10 mouse cellular contexts compared by ENCODE assay signal in the genomic region with DNA sequence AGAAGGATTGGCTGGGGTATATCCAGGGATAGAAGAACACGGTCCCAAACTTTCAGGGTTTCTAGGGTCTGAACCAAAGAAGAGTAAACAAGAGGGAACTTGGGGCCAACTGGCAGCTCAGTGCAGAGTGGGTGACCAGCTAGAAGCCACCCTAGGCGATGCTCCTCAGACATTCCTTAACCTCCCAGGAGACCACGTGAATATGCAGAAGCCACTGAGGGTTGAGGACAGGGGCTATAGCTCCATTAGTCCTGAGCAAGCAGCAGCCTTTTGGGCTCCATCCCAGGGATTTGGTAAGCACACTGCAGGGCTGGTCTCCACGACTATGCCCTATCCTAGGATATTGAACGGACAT. TPM values are rescaled to one million over a fixed set of nuclear protein-coding genes. Genes with fewer than 3 reads are reported as not detected.
DNase-seq lines count a peak whose midpoint lies in the region; ATAC-seq and TF ChIP-seq lines count a peak whose summit lies in the region.
"Had no signal": no experiment of that assay in that cellular context is flagged by ENCODE, and none has a peak within 500 bp of the region (broad histone marks: within the 10 kb centered on the region; RNA-seq: fewer than 3 reads in every experiment).

No protein-coding gene starts in this region.

- H3K4me3 ChIP-seq in hindbrain, embryonic 13.5 days = no peak overlapping the region
- no peak overlapping the region for H3K4me3 ChIP-seq in hindbrain, embryonic 16.5 days (ENCODE audit: low read length)
- H3K4me3 ChIP-seq in CH12.LX (replicated peaks in 1 of 3; ENCODE audit: low read depth in 2 of 3, low read length in 2 of 3, poor library complexity in 1 of 3) = peak overlapping the region in 1 of 3 experiments; percentile 4
- H3K4me3 ChIP-seq in embryonic facial prominence, embryonic 11.5 days (ENCODE audit: low read depth, low read length) = no peak overlapping the region
- H3K4me3 ChIP-seq in limb, embryonic 14.5 days (replicated peaks; ENCODE audit: low read length) = peak overlapping the region; percentile 41

- no peak for TF ChIP-seq POLR2A in CH12.LX (IDR thresholded peaks at IDR 0.05; ENCODE audit: low read depth, low read length)
- no peak for TF ChIP-seq POLR2A in limb, embryonic 14.5 days (IDR thresholded peaks at IDR 0.05; ENCODE audit: borderline replicate concordance, extremely low read depth, insufficient read depth, insufficient read length)

- no peak for ATAC-seq in hindbrain, embryonic 13.5 days (ENCODE audit: low FRiP score)
- ATAC-seq in hindbrain, embryonic 16.5 days = no peak
- no peak for ATAC-seq in embryonic facial prominence, embryonic 11.5 days (replicated peaks; ENCODE audit: insufficient number of reproducible peaks, low FRiP score, low TSS enrichment, low read depth)
- no peak for ATAC-seq in limb, embryonic 14.5 days (ENCODE audit: low FRiP score, low read depth)
- ATAC-seq in frontal cortex, adult (ENCODE audit: low TSS enrichment) = no peak

- dilution Hi-C loops in CH12.LX (cut with MboI; ENCODE audit: extremely low pct_ligation_motif_present, extremely low pct_unique_long_range_greater_than_20kb, low sequenced_read_pairs) = no loop called here

- DNase-seq in CH12.LX (ENCODE audit: extremely low read depth) = no peak
- no peak for DNase-seq in embryonic facial prominence, embryonic 11.5 days (ENCODE audit: low spot score)
- DNase-seq in limb, embryonic 14.5 days (ENCODE audit: low spot score) = no peak
- no peak for DNase-seq in B cell, adult 2 months
- DNase-seq in cerebellum, adult 11 months = no peak
- DNase-seq: kidney, adult 8-10 months had no signal

- no peaks in the 10 kb centered on the region for H3K9me3 ChIP-seq in hindbrain, embryonic 13.5 days
- no peaks in the 10 kb centered on the region for H3K9me3 ChIP-seq in hindbrain, embryonic 16.5 days (ENCODE audit: control insufficient read depth, low read length)
- H3K9me3 ChIP-seq in CH12.LX (replicated peaks; ENCODE audit: low read length) = no peaks in the 10 kb centered on the region
- no peaks in the 10 kb centered on the region for H3K9me3 ChIP-seq in embryonic facial prominence, embryonic 11.5 days (replicated peaks; ENCODE audit: control insufficient read depth, low read length)
- H3K9me3 ChIP-seq in limb, embryonic 14.5 days (ENCODE audit: control insufficient read depth, low read length) = no peaks in the 10 kb centered on the region

- no peak for TF ChIP-seq RAD21 in CH12.LX (IDR thresholded peaks at IDR 0.05; ENCODE audit: low read depth, low read length)

- TF ChIP-seq CTCF in CH12.LX (conservative IDR thresholded peaks at IDR 0.05 in 1 of 2, IDR thresholded peaks at IDR 0.05 in 1 of 2; ENCODE audit: low read depth in 2 of 2, low read length in 2 of 2) = no peak

- H3K79me2 ChIP-seq in CH12.LX (replicated peaks; ENCODE audit: control insufficient read depth, extremely low read depth, insufficient read depth, poor library complexity, severe bottlenecking) = 0 out of 2 replicates have a peak, but pooled peaks cover 2% of the 10 kb centered on the region

- no peak for TF ChIP-seq EP300 in CH12.LX (IDR thresholded peaks at IDR 0.05; ENCODE audit: low read length)

- H3K36me3 ChIP-seq in hindbrain, embryonic 13.5 days = peaks cover 35% of the 10 kb centered on the region
- no peaks in the 10 kb centered on the region for H3K36me3 ChIP-seq in hindbrain, embryonic 16.5 days (ENCODE audit: control insufficient read depth, insufficient read depth, low read length)
- peaks cover 0 to 10% of the 10 kb centered on the region in 2 experiments for H3K36me3 ChIP-seq in CH12.LX (replicated peaks in 1 of 2; ENCODE audit: control insufficient read depth in 1 of 2, insufficient read depth in 1 of 2, low read length in 1 of 2)
- H3K36me3 ChIP-seq in embryonic facial prominence, embryonic 11.5 days (replicated peaks; ENCODE audit: control insufficient read depth, insufficient read depth, low read depth, low read length) = no peaks in the 10 kb centered on the region
- peaks cover 18% of the 10 kb centered on the region; the same call in 1 of the 2 replicates for H3K36me3 ChIP-seq in limb, embryonic 14.5 days (ENCODE audit: control insufficient read depth, insufficient read depth, low read length)

- 53% methylated on average over 5 of the region's 5 CpGs for WGBS in hindbrain, embryonic 13.5 days
- WGBS in hindbrain, embryonic 16.5 days = 49% methylated on average over 5 of the region's 5 CpGs
- WGBS in embryonic facial prominence, embryonic 11.5 days = 62% methylated on average over 5 of the region's 5 CpGs
- WGBS in limb, embryonic 14.5 days = 49% methylated on average over 5 of the region's 5 CpGs

- H3K9ac ChIP-seq in hindbrain, embryonic 13.5 days = peak overlapping the region; percentile 67; the same call in 1 of the 2 replicates
- no peak overlapping the region for H3K9ac ChIP-seq in hindbrain, embryonic 16.5 days (ENCODE audit: low read depth, low read length)
- no peak overlapping the region for H3K9ac ChIP-seq in CH12.LX (ENCODE audit: insufficient read depth, low read depth)
- H3K9ac ChIP-seq in embryonic facial prominence, embryonic 11.5 days (replicated peaks; ENCODE audit: low read length) = peak overlapping the region; percentile 18; the same call in 1 of the 2 replicates
- no peak overlapping the region for H3K9ac ChIP-seq in limb, embryonic 14.5 days (ENCODE audit: low read depth, low read length, severe bottlenecking)

- peaks cover 85% of the 10 kb centered on the region for H3K4me1 ChIP-seq in hindbrain, embryonic 13.5 days (replicated peaks)
- peaks cover 67% of the 10 kb centered on the region for H3K4me1 ChIP-seq in hindbrain, embryonic 16.5 days (ENCODE audit: control insufficient read depth, insufficient read depth, low read depth, low read length)
- peaks cover 54 to 95% of the 10 kb centered on the region in 2 experiments for H3K4me1 ChIP-seq in CH12.LX (ENCODE audit: control insufficient read depth in 1 of 2, insufficient read depth in 2 of 2)
- H3K4me1 ChIP-seq in embryonic facial prominence, embryonic 11.5 days (ENCODE audit: control insufficient read depth, insufficient read depth, low read length) = peaks cover 18% of the 10 kb centered on the region; the same call in 1 of the 2 replicates
- H3K4me1 ChIP-seq in limb, embryonic 14.5 days (ENCODE audit: control insufficient read depth, insufficient read depth, low read length) = peaks cover 63% of the 10 kb centered on the region

- peak overlapping the region; percentile 18; the same call in 1 of the 2 replicates for H3K27ac ChIP-seq in hindbrain, embryonic 13.5 days
- H3K27ac ChIP-seq in hindbrain, embryonic 16.5 days (ENCODE audit: low read depth, low read length) = no peak overlapping the region
- no peak overlapping the region for H3K27ac ChIP-seq in CH12.LX (ENCODE audit: insufficient read depth, low read depth)
- no peak overlapping the region for H3K27ac ChIP-seq in embryonic facial prominence, embryonic 11.5 days (replicated peaks; ENCODE audit: low read depth, low read length)
- 0 out of 2 replicates have a peak overlapping the region, but pooled peaks have one; percentile 8 for H3K27ac ChIP-seq in limb, embryonic 14.5 days (replicated peaks; ENCODE audit: low read depth, low read length)

- peak overlapping the region; percentile 53; the same call in 1 of the 2 replicates for H3K4me2 ChIP-seq in hindbrain, embryonic 13.5 days
- no peak overlapping the region for H3K4me2 ChIP-seq in hindbrain, embryonic 16.5 days (ENCODE audit: low read length)
- 0 out of 2 replicates have a peak overlapping the region, but pooled peaks have one; percentile 18 for H3K4me2 ChIP-seq in CH12.LX (ENCODE audit: insufficient read depth, low read depth, poor library complexity, severe bottlenecking)
- H3K4me2 ChIP-seq in embryonic facial prominence, embryonic 11.5 days (ENCODE audit: low read depth, low read length) = 0 out of 2 replicates have a peak overlapping the region, but pooled peaks have one; percentile 13
- peak overlapping the region; percentile 78 for H3K4me2 ChIP-seq in limb, embryonic 14.5 days (replicated peaks; ENCODE audit: low read depth, low read length, severe bottlenecking)

- in situ Hi-C loops in CH12.LX (cut with MboI; ENCODE audit: low pct_ligation_motif_present, low pct_unique_long_range_greater_than_20kb, low sequenced_read_pairs) = no loop called here

- H3K27me3 ChIP-seq in hindbrain, embryonic 13.5 days = no peaks in the 10 kb centered on the region
- no peaks in the 10 kb centered on the region for H3K27me3 ChIP-seq in hindbrain, embryonic 16.5 days (replicated peaks; ENCODE audit: control insufficient read depth, insufficient read depth, low read length)
- H3K27me3 ChIP-seq in CH12.LX (replicated peaks) = no peaks in the 10 kb centered on the region
- no peaks in the 10 kb centered on the region for H3K27me3 ChIP-seq in embryonic facial prominence, embryonic 11.5 days (ENCODE audit: control insufficient read depth, insufficient read depth, low read length)
- H3K27me3 ChIP-seq in limb, embryonic 14.5 days (ENCODE audit: control insufficient read depth, insufficient read depth, low read length) = no peaks in the 10 kb centered on the region

RNA-seq across cellular contexts. Expression of a gene that starts 13.1 kb away (rescaled TPM):
- polyA plus RNA-seq in hindbrain, embryonic 13.5 days (2015; fragmentation: Nextera tagmentation; extraction: Ambion mirVana) = 82.0 and 85.4 TPM in 2 replicates
- polyA plus RNA-seq in hindbrain, embryonic 16.5 days (2015; fragmentation: Nextera tagmentation; extraction: Ambion mirVana) = 75.8 and 83.0 TPM in 2 replicates
- 49.6 and 49.9 TPM in 2 replicates for total RNA-seq in CH12.LX (2012; rRNA removed)
- 23.3 and 24.9 TPM in 2 replicates for total RNA-seq in CH12.LX (2014; rRNA removed)
- polyA plus RNA-seq in CH12.LX (2012; ENCODE audit: insufficient read length, low read depth) = 46.4 and 53.9 TPM in 2 replicates
- polyA plus RNA-seq in embryonic facial prominence, embryonic 11.5 days (2014; fragmentation: Nextera tagmentation; extraction: Ambion mirVana) = 21.9 and 24.0 TPM in 2 replicates
- 86.2 and 149 TPM in 2 replicates for polyA plus RNA-seq in limb, embryonic 14.5 days (2012; rRNA removed)
- polyA plus RNA-seq in limb, embryonic 14.5 days (2014; fragmentation: Nextera tagmentation; extraction: Ambion mirVana) = 46.7 and 57.4 TPM in 2 replicates

RNA-seq across cellular contexts. Expression of a gene that starts 27.4 kb away (rescaled TPM):
- polyA plus RNA-seq in hindbrain, embryonic 13.5 days (2015; fragmentation: Nextera tagmentation; extraction: Ambion mirVana) = 30.0 and 37.2 TPM in 2 replicates
- 44.3 and 45.9 TPM in 2 replicates for polyA plus RNA-seq in hindbrain, embryonic 16.5 days (2015; fragmentation: Nextera tagmentation; extraction: Ambion mirVana)
- 31.9 and 34.7 TPM in 2 replicates for total RNA-seq in CH12.LX (2012; rRNA removed)
- 26.3 and 31.3 TPM in 2 replicates for total RNA-seq in CH12.LX (2014; rRNA removed)
- 65.6 and 72.3 TPM in 2 replicates for polyA plus RNA-seq in CH12.LX (2012; ENCODE audit: insufficient read length, low read depth)
- polyA plus RNA-seq in embryonic facial prominence, embryonic 11.5 days (2014; fragmentation: Nextera tagmentation; extraction: Ambion mirVana) = 33.3 and 37.1 TPM in 2 replicates
- polyA plus RNA-seq in limb, embryonic 14.5 days (2012; rRNA removed) = 42.7 and 60.4 TPM in 2 replicates
- polyA plus RNA-seq in limb, embryonic 14.5 days (2014; fragmentation: Nextera tagmentation; extraction: Ambion mirVana) = 27.6 and 33.7 TPM in 2 replicates

RNA-seq across cellular contexts. Expression of a gene that starts 31.8 kb away (rescaled TPM):
- polyA plus RNA-seq in hindbrain, embryonic 13.5 days (2015; fragmentation: Nextera tagmentation; extraction: Ambion mirVana) = 144 and 148 TPM in 2 replicates
- 99.0 and 116 TPM in 2 replicates for polyA plus RNA-seq in hindbrain, embryonic 16.5 days (2015; fragmentation: Nextera tagmentation; extraction: Ambion mirVana)
- 66.9 and 78.7 TPM in 2 replicates for total RNA-seq in CH12.LX (2012; rRNA removed)
- total RNA-seq in CH12.LX (2014; rRNA removed) = 70.0 and 78.9 TPM in 2 replicates
- polyA plus RNA-seq in CH12.LX (2012; ENCODE audit: insufficient read length, low read depth) = 164 and 185 TPM in 2 replicates
- polyA plus RNA-seq in embryonic facial prominence, embryonic 11.5 days (2014; fragmentation: Nextera tagmentation; extraction: Ambion mirVana) = 71.3 and 76.5 TPM in 2 replicates
- 38.5 and 40.0 TPM in 2 replicates for polyA plus RNA-seq in limb, embryonic 14.5 days (2012; rRNA removed)
- 83.8 and 86.0 TPM in 2 replicates for polyA plus RNA-seq in limb, embryonic 14.5 days (2014; fragmentation: Nextera tagmentation; extraction: Ambion mirVana)

RNA-seq across cellular contexts. Expression of a gene that starts 31.8 kb away (rescaled TPM):
- 3.8 TPM in 2 replicates for polyA plus RNA-seq in hindbrain, embryonic 13.5 days (2015; fragmentation: Nextera tagmentation; extraction: Ambion mirVana)
- 2.9 and 3.6 TPM in 2 replicates for polyA plus RNA-seq in hindbrain, embryonic 16.5 days (2015; fragmentation: Nextera tagmentation; extraction: Ambion mirVana)
- total RNA-seq in CH12.LX (2012; rRNA removed) (25.6 and 26.2 TPM in 2 replicates), CH12.LX (2014; rRNA removed) (9.7 and 11.4 TPM in 2 replicates)
- polyA plus RNA-seq in CH12.LX (2012; ENCODE audit: insufficient read length, low read depth) = 34.0 and 35.2 TPM in 2 replicates
- polyA plus RNA-seq in embryonic facial prominence, embryonic 11.5 days (2014; fragmentation: Nextera tagmentation; extraction: Ambion mirVana) = 20.8 and 20.9 TPM in 2 replicates
- polyA plus RNA-seq in limb, embryonic 14.5 days (2012; rRNA removed) = 14.2 and 15.4 TPM in 2 replicates
- polyA plus RNA-seq in limb, embryonic 14.5 days (2014; fragmentation: Nextera tagmentation; extraction: Ambion mirVana) = 11.8 and 11.9 TPM in 2 replicates
- total RNA-seq: neutrophil, adult 5-6 weeks had no signal

RNA-seq across cellular contexts. Expression of a gene that starts 51.7 kb away (rescaled TPM):
- polyA plus RNA-seq in hindbrain, embryonic 13.5 days (2015; fragmentation: Nextera tagmentation; extraction: Ambion mirVana) = not detected in 2 replicates
- polyA plus RNA-seq in hindbrain, embryonic 16.5 days (2015; fragmentation: Nextera tagmentation; extraction: Ambion mirVana) = 0.09 and 0.11 TPM in 2 replicates
- total RNA-seq in CH12.LX (2012; rRNA removed) (0.04 TPM in 1 of 2 replicates, not detected in the other), CH12.LX (2014; rRNA removed) (not detected in 2 replicates)
- polyA plus RNA-seq in CH12.LX (2012; ENCODE audit: insufficient read length, low read depth) = not detected in 2 replicates
- polyA plus RNA-seq in embryonic facial prominence, embryonic 11.5 days (2014; fragmentation: Nextera tagmentation; extraction: Ambion mirVana) = 0.11 TPM in 1 of 2 replicates, not detected in the other
- 2.2 and 2.8 TPM in 2 replicates for polyA plus RNA-seq in limb, embryonic 14.5 days (2012; rRNA removed)
- polyA plus RNA-seq in limb, embryonic 14.5 days (2014; fragmentation: Nextera tagmentation; extraction: Ambion mirVana) = 0.25 and 0.48 TPM in 2 replicates
- total RNA-seq: neutrophil, adult 5-6 weeks had no signal

Comparison
In these comparisons a context has a peak if more than half of its experiments do, and no peak if none do; other contexts are left out.
1. H3K27ac ChIP-seq: peak in hindbrain, embryonic 13.5 days (single experiment) and limb, embryonic 14.5 days (single experiment); none in hindbrain, embryonic 16.5 days (single experiment), CH12.LX (single experiment) and embryonic facial prominence, embryonic 11.5 days (single experiment).
2. H3K9ac ChIP-seq: peak in hindbrain, embryonic 13.5 days (single experiment) and embryonic facial prominence, embryonic 11.5 days (single experiment); none in hindbrain, embryonic 16.5 days (single experiment), CH12.LX (single experiment) and limb, embryonic 14.5 days (single experiment).